Mouse (Mus musculus): Measurements from ENCODE around the gene Mboat2. TPM values are rescaled to one million over a fixed set of nuclear protein-coding genes. Genes with fewer than 3 reads are reported as not detected.

Mboat2 gene
- total RNA-seq, 2 experiments from 2014 or later, result 1.9 to 3.7 TPM

GRCm38 (mm10) chr12:24863762-24864161, 33.1 kb downstream of the Mboat2 start:
- DNase-seq, result no peak

DNA sequence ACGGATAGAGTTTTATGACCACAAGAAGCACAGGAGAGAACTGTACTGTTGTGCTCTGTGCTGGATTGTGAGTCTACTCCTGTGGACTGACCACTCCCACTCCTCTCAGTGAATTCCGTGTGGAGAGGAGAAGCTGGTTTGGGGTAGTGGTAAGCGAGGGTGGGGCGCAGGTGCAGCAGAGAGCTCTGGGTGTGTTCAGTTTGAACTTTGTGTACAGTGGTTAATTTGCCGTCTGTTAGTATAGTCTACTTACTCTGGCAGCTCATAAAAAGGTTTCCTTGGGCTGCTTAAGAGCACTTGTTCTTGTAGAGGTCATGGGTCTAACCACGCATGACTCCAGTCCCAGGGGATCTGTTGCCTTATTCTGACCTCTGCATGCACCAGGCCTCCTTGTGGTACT, 36.0 kb downstream of the Mboat2 start:
- DNase-seq, result no peak

DNA sequence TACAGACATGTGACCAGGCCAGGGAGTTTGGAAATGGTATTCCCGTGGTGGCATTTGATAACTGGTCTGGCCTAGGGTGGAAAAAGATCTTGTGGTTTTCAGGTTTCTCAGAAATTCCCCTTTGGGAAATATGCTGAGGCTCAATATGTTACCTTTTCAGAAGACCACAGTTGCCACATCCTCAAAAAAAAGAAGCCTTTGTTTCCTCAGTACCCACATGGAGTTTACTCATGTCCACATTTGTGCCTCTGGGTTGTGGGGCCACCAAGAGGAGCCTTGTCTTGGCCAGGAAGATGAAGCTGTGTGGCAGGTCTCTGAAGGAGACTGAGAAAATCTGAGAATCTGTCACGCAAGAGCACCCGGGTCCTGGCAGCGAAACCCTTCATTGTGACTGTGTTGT, 38.0 kb downstream of the Mboat2 start:
- DNase-seq, result no peak

- DNase-seq, result no peak
Observed at GRCm38 (mm10) chr12:24869231-24869630, 38.6 kb downstream of the Mboat2 start.

DNA sequence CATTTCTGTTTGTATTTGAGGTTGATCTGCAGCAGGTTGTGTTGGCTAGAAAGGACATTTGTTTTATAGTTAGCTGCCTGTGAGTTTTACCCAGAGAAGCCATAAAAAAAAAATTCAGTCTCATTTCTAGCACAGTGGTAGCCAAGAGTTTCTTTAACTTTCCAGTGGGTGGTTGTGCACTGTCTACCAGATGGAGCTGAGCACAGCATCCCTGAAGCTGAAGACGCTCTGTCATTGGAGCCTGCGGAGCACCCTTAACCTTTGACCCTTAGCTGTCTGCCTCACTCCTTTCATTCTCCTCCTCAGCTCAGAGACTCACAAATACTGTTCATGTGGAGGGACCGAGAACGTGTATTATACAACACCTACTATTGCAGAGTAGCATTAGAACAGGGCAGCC, 40.2 kb downstream of the Mboat2 start:
- DNase-seq, result no peak

DNA sequence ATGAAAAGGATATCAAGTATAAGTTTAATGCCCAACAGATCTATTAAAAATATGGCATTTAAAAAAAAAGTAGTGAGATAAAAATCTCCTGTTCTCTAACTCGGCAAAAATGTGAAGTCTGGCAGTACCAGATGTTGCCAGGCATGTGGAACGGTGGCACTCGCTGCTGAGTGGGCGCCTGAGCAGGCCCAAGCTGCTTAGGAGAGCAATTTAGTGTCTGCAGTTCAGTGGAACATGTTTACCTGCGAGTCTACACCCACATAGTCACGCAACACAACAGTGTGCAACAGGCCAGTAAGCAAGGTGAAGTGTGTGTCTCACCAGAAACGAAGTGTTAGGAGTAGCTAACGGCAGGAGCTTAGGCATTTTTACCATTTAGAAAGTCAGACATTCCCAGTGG, 41.6 kb downstream of the Mboat2 start:
- no peak for DNase-seq

- DNase-seq, result no peak
Observed at GRCm38 (mm10) chr12:24872689-24873088, 42.0 kb downstream of the Mboat2 start.

GRCm38 (mm10) chr12:24875908-24876307, 45.2 kb downstream of the Mboat2 start:
- DNase-seq, result no peak

GRCm38 (mm10) chr12:24877231-24877630, 46.6 kb downstream of the Mboat2 start:
- no peak for DNase-seq

- DNase-seq, result no peak
Observed at GRCm38 (mm10) chr12:24878090-24878489, 47.4 kb downstream of the Mboat2 start.

DNA sequence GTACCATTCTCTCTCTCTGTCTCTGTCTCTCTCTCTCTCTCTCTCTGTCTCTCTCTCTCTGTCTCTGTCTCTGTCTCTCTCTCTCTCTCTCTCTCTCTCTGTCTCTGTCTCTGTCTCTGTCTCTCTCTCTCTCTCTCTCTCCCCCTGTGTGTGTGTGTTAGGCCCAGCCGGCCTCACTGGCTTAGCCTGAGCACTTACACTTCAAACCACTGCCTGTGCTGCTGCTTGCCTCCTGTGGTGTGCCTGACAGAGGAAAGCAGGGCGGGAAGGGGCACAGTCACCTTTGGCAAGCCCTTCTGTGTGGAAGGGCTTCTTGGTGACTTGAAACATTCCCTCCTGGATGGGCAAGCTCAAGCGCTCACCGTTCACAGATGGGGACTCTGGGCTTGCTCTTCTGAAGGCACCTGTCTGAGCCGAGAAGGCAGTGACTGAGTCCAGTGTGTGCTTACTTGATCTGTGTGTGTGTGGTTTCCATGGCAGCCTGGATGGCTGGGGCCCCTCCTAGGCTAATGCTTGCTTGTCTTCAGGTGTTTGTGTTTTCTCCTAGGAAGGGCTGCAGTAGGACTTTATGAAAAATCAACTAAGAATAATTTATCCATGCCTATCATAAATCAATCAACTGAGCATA, 48.2 kb downstream of the Mboat2 start:
- no peak for DNase-seq

GRCm38 (mm10) chr12:24879613-24880029, 48.9 kb downstream of the Mboat2 start:
- no peak for DNase-seq

- DNase-seq, result no peak
Observed at GRCm38 (mm10) chr12:24883279-24883678, 52.6 kb downstream of the Mboat2 start.

GRCm38 (mm10) chr12:24886800-24887199, 56.1 kb downstream of the Mboat2 start:
- no peak for DNase-seq

DNA sequence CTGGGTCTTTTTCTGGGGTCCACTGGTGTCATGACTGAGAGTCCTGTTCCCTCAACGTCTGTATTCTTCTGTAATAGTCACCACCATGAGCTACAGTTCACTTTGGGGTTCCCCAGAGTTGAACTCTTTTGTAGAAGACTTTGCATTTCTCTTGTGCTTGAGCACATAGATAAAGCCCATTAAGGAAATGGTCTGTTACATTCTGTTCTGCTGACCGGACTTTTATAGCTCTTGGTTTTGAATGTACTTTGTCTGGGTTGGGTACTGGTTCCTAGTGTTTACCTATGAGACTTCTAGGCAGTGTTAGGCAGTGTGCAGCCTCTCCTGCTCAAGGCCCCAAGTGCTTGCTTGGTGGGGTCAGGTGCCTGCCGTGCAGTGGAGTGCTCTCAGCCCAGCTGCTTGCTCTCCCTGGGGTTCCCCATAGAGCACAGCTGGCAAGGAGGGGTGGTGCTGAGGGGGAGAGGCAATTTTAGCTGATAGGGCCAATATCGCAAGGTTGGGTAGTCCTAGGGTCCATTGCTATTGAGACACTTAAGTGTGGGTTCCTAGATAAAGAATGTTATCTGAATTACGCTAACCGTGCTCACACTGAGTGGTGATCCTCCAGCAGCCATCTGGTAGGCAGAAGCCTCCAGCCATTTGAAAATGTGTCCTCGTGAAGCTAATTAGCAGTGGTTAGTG, 58.8 kb downstream of the Mboat2 start:
- DNase-seq, result no peak

GRCm38 (mm10) chr12:24890158-24890557, 59.5 kb downstream of the Mboat2 start:
- DNase-seq, result no peak

- DNase-seq, result no peak
Observed at GRCm38 (mm10) chr12:24890684-24891459, 60.2 kb downstream of the Mboat2 start.

DNA sequence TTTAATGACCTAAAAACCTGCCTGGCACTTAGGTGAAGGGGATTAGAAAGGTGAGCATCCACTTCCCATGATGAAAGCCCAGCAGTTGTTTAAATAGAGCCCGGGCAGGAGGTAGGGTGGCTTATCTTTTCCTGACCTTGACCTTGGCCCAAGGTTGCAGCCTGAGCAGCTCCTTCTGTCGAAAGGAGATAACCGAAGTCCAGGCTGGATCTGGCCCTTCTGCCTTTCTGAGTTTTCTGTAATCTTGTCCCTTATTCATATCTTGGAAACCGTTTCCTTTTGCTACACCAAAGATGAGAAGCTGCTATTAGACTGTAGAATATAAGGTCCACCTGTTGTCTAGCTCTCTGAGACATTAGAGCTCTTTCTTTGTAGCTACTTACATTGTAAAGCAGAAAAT, 61.9 kb downstream of the Mboat2 start:
- DNase-seq, result no peak

GRCm38 (mm10) chr12:24893777-24894468, 63.2 kb downstream of the Mboat2 start:
- DNase-seq, result no peak

GRCm38 (mm10) chr12:24895352-24895751, 64.7 kb downstream of the Mboat2 start:
- no peak for DNase-seq

DNA sequence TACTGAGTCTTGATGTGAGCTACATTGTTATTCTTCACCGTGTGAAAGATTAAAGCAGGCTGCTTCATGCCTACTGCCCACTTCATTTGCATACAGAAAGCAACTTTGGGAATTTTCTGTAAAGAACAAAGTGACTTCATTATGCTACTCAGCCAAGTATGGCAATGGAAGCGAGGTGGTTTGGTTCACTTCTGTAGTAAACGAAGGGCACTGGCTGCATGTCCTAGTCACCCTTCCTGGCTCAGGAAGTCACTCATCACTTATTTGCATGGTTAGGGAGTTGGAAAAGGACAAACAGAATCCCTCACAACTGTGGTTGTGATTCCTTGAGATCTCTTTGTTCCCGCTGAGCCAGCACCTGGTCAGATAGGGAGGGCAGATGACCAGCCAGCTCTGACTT, 66.7 kb downstream of the Mboat2 start:
- DNase-seq, result no peak

- no peak for DNase-seq
Observed at GRCm38 (mm10) chr12:24898226-24898625, 67.5 kb downstream of the Mboat2 start.

- DNase-seq, result no peak
Observed at GRCm38 (mm10) chr12:24899636-24900035, 69.0 kb downstream of the Mboat2 start.
